In the genomic region with DNA sequence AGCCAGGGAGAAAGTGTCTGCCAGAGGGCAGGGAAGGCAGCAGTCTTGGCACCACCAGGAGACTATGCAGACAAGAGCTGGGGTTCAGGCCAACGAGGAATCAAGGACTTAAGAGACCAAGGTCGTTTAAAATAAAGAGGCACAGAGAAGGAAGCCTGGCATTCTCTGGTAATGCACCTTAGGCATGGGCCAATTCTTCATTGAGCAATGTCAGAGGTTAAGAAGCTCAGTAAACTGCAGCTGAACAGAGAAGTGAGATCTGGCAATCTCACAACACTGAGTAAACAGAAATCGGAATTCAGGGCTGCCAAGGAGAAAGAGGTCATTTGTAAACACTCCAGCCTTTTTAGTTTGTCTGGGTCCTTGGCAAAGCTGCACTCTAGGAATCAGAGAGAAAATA, we compare ENCODE assay signal across 9 mouse cellular contexts.
A peak's percentile ranks its signal among the peaks of the same experiment; 100 is the strongest.
DNase-seq lines count a peak whose midpoint lies in the region; ATAC-seq and TF ChIP-seq lines count a peak whose summit lies in the region.
"Had no signal": no experiment of that assay in that cellular context is flagged by ENCODE, and none has a peak within 500 bp of the region (broad histone marks: within the 10 kb centered on the region; RNA-seq: fewer than 3 reads in every experiment).

No protein-coding gene starts in this region.

- H3K4me1 ChIP-seq in heart, embryonic 12.5 days (replicated peaks), result peaks cover 5% of the 10 kb centered on the region; the same call in 1 of the 2 replicates
- H3K4me1 ChIP-seq in lung, postnatal 0 days (ENCODE audit: insufficient read depth, low read depth, low read length), result peaks cover 6% of the 10 kb centered on the region; the same call in 1 of the 2 replicates
- no peaks in the 10 kb centered on the region for H3K4me1 ChIP-seq in liver, postnatal 0 days (ENCODE audit: insufficient read depth)
- H3K4me1 ChIP-seq: limb, embryonic 12.5 days had no signal

- no peak overlapping the region for H3K4me3 ChIP-seq in heart, embryonic 12.5 days
- H3K4me3 ChIP-seq in lung, postnatal 0 days (ENCODE audit: low read depth, low read length), result no peak overlapping the region
- no peak overlapping the region for H3K4me3 ChIP-seq in liver, postnatal 0 days (ENCODE audit: low read depth, low read length)
- H3K4me3 ChIP-seq: limb, embryonic 12.5 days had no signal

- H3K9me3 ChIP-seq in heart, embryonic 12.5 days (replicated peaks), result no peaks in the 10 kb centered on the region
- H3K9me3 ChIP-seq in lung, postnatal 0 days (ENCODE audit: low read length), result no peaks in the 10 kb centered on the region
- H3K9me3 ChIP-seq in liver, postnatal 0 days (ENCODE audit: low read length), result no peaks in the 10 kb centered on the region
- H3K9me3 ChIP-seq: limb, embryonic 12.5 days had no signal

- TF ChIP-seq EP300 in lung, postnatal 0 days (IDR thresholded peaks at IDR 0.05), result peak; percentile 97
- no peak for TF ChIP-seq EP300 in liver, postnatal 0 days (IDR thresholded peaks at IDR 0.05; ENCODE audit: low read depth)

- no peaks in the 10 kb centered on the region for H3K27me3 ChIP-seq in heart, embryonic 12.5 days (replicated peaks)
- no peaks in the 10 kb centered on the region for H3K27me3 ChIP-seq in lung, postnatal 0 days (replicated peaks; ENCODE audit: insufficient read depth, low read length)
- no peaks in the 10 kb centered on the region for H3K27me3 ChIP-seq in liver, postnatal 0 days (ENCODE audit: insufficient read depth, low read length)
- H3K27me3 ChIP-seq: limb, embryonic 12.5 days had no signal

- peak; percentile 15; the same call in 1 of the 2 replicates for TF ChIP-seq CTCF in lung, postnatal 0 days (IDR thresholded peaks at IDR 0.05)
- TF ChIP-seq CTCF in liver, postnatal 0 days (IDR thresholded peaks at IDR 0.05; ENCODE audit: low read depth), result no peak

- H3K9ac ChIP-seq in heart, embryonic 12.5 days, result no peak overlapping the region
- H3K9ac ChIP-seq in lung, postnatal 0 days (replicated peaks; ENCODE audit: low read depth), result no peak overlapping the region
- H3K9ac ChIP-seq in liver, postnatal 0 days (replicated peaks), result no peak overlapping the region
- H3K9ac ChIP-seq: limb, embryonic 12.5 days had no signal

- 37% methylated on average over 3 of the region's 3 CpGs for WGBS in heart, embryonic 12.5 days
- WGBS in lung, postnatal 0 days, result 3% methylated on average over 3 of the region's 3 CpGs
- WGBS in liver, postnatal 0 days (ENCODE audit: insufficient replicate concordance), result 27% methylated on average over 3 of the region's 3 CpGs

- H3K4me2 ChIP-seq in heart, embryonic 12.5 days, result no peak overlapping the region
- no peak overlapping the region; the same call in 1 of the 2 replicates for H3K4me2 ChIP-seq in lung, postnatal 0 days (replicated peaks; ENCODE audit: low read depth, low read length)
- no peak overlapping the region for H3K4me2 ChIP-seq in liver, postnatal 0 days (ENCODE audit: low read depth, low read length)
- H3K4me2 ChIP-seq: limb, embryonic 12.5 days had no signal

- no peak overlapping the region for H3K27ac ChIP-seq in heart, embryonic 12.5 days (ENCODE audit: poor library complexity, severe bottlenecking)
- H3K27ac ChIP-seq in lung, postnatal 0 days (ENCODE audit: low read length), result no peak overlapping the region
- no peak overlapping the region for H3K27ac ChIP-seq in liver, postnatal 0 days (ENCODE audit: low read depth)
- H3K27ac ChIP-seq: limb, embryonic 12.5 days had no signal

- H3K36me3 ChIP-seq in heart, embryonic 12.5 days, result no peaks in the 10 kb centered on the region
- H3K36me3 ChIP-seq in lung, postnatal 0 days (ENCODE audit: insufficient read depth, low read length), result no peaks in the 10 kb centered on the region
- H3K36me3 ChIP-seq in liver, postnatal 0 days (replicated peaks; ENCODE audit: insufficient read depth, low read length), result no peaks in the 10 kb centered on the region
- H3K36me3 ChIP-seq: limb, embryonic 12.5 days had no signal

- ATAC-seq in heart, embryonic 12.5 days (ENCODE audit: insufficient number of reproducible peaks, low FRiP score), result no peak
- peak; percentile 96 for ATAC-seq in lung, postnatal 0 days
- ATAC-seq in liver, postnatal 0 days, result no peak

- intact Hi-C loops in heart, postnatal 25 days (cut with DNase I), result loop anchor here (5.0 kb wide), 1 partner anchor 105 kb away; no protein-coding TSS in a partner anchor

- peak; percentile 96 for DNase-seq in heart, adult 11 months
- peak; percentile 43 for DNase-seq in urinary bladder, postnatal 14 days (ENCODE audit: low spot score)
- no peak for DNase-seq in urinary bladder, postnatal 25 days (ENCODE audit: low spot score)
- peak; percentile 27 for DNase-seq in heart, postnatal 25 days (ENCODE audit: low spot score)
- peak; percentile 94 for DNase-seq in lung, postnatal 0 days (ENCODE audit: low spot score)
- DNase-seq in frontal cortex, postnatal 25 days (ENCODE audit: low spot score in 2 of 2), result no peak
- no peak for DNase-seq in liver, postnatal 0 days

Comparison
In these comparisons a context has a peak if more than half of its experiments do, and no peak if none do; other contexts are left out.
1. DNase-seq: peak in heart, adult 11 months (single experiment), urinary bladder, postnatal 14 days (single experiment), heart, postnatal 25 days (single experiment) and lung, postnatal 0 days (single experiment); none in urinary bladder, postnatal 25 days (single experiment), frontal cortex, postnatal 25 days (0 of 2) and liver, postnatal 0 days (single experiment).